Mouse (Mus musculus): ENCODE measurements at regions not wholly inside any gene's neighbourhood (a gene's known extent, or its start where the extent isn't known, plus 50 kb on each side); places are given as distances from the start of the nearest gene placed in this dataset.
A peak's percentile ranks its signal among the peaks of the same experiment; 100 is the strongest.

DNA sequence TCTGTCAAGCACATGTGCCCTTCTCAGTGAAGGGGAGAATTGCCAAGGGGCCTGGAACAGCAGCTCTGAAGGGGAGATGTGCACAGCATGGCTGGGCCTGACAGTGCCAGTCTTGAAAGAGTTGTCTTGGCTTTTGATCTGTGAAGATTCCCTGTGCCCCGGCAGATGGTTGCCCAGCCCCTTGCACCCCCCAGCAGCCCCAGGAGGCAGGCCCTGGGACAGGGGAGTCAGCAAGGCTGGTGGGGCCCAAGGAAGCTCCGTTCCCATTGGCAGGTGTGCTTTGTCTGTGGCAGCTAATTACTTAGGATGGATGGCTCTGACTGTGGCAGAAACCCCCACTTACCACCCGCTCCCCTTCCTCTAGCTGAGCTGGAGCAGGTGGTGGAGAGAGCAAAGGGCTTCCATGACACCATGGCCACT, 58.6 kb downstream of the Tspan17 start:
- no peak for DNase-seq (ENCODE audit: low spot score)
- Histone ChIP-seq H3K9me3 (no peaks in the 10 kb centered on the region), H3K27me3 (replicated peaks; ENCODE audit: low read depth, poor library complexity, severe bottlenecking) (no peaks in the 10 kb centered on the region), H3K36me3 (replicated peaks) (no peaks in the 10 kb centered on the region), H3K27ac (replicated peaks) (0 out of 2 replicates have a peak overlapping the region, but pooled peaks have one; percentile 19), H3K4me1 (peaks cover 14% of the 10 kb centered on the region), H3K4me3 (no peak overlapping the region)
- 55% methylated on average over 3 of the region's 3 CpGs for WGBS

DNA sequence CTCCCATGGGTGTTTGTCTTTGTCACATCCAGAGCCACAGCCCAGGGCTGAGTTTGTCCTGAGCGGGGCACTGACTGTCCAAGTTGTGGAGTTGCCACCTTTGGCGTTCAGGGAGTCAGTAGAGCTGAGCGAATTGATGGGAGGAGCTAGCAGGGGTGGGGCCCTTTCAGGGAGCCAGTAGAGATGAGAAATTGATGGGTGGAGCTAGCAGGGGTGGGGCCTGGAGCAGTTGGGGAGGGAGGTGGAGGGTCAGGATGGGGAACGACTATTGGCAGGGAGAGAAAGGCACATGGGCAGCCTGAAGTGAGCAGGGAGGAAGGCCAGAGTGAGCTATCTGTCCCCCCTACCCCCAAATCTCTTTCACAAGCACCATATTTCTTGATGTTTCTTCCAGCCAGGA, 62.0 kb downstream of the Tspan17 start:
- Histone ChIP-seq H3K27me3 (replicated peaks; ENCODE audit: low read depth, poor library complexity, severe bottlenecking) (0 out of 2 replicates have a peak, but pooled peaks cover 6% of the 10 kb centered on the region), H3K27ac (replicated peaks) (no peak overlapping the region), H3K4me1 (peaks cover 23% of the 10 kb centered on the region), H3K4me3 (no peak overlapping the region), H3K9me3 (no peaks in the 10 kb centered on the region), H3K36me3 (replicated peaks) (no peaks in the 10 kb centered on the region)
- no peak for DNase-seq (ENCODE audit: low spot score)
- WGBS = 66% methylated on average over 4 of the region's 4 CpGs

DNA sequence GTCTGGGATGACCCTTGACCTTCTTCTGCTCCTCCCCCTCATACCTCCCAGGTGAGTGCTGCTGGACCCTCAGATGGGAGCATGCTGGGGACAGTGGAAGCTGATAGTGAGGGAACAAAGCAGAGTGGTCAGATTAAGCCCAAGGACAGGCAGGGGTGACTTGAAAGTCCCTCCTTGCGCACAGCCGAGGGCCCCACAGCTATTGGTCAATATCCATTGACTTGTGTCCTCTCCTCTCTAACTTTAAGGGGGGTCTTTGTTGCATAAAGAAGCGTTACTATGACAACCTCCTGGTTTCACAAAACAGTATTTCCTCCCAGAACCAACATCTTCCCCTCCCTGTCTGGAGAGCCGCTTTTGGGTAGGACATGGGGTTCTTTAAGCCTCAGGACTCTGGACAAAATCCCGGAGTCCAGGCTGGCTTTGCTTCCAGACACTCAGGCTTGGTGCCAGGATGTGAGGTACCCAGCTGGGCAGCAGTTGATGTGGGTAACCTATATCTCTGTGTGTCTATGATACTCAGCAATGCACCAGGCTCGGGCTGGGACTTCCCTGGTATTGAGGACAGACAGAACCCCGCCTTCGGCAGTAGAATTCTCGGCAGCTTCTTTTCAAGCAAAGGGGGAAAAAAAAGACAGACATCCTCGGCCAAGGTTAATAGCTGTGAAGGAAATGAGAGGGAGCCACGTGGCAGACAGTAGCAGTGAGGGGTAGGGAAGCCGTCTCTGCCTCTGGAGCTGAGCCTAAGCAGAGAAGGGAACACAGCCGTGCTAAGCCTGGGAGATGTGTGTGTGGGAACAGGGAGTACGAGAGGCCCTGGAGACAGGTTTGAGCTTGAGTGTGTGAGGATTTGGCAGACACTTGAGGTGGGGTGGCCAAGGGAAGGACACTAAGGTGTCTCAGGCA, 66.4 kb downstream of the Tspan17 start:
- Histone ChIP-seq H3K27ac (replicated peaks) (no peak overlapping the region), H3K27me3 (replicated peaks; ENCODE audit: low read depth, poor library complexity, severe bottlenecking) (0 out of 2 replicates have a peak, but pooled peaks cover 6% of the 10 kb centered on the region), H3K4me3 (no peak overlapping the region), H3K9me3 (no peaks in the 10 kb centered on the region), H3K4me1 (peaks cover 12% of the 10 kb centered on the region), H3K36me3 (replicated peaks) (no peaks in the 10 kb centered on the region)
- no peak for DNase-seq (ENCODE audit: low spot score)
- WGBS = 55% methylated on average over 14 of the region's 14 CpGs

DNA sequence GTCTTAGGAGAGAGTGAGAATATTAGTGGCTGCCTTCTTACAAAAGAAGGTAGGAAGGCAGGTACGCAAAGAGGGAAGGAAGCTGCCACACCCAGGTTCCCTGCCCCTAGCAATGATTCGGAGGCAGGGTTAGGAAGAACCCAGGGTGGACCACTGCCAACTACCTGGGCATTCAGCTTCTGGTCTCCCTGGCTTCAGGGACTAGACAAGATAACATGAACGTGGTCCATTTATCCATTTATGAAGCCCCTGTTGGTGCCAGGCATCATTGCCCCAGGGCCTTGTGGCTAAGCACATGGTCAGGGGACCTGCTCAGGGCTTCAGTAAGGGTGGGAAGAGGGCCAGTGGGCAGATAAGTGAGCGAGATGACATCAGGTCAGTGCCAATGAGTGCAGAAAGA, 73.8 kb downstream of the Tspan17 start:
- Histone ChIP-seq H3K27ac (replicated peaks) (no peak overlapping the region), H3K9me3 (no peaks in the 10 kb centered on the region), H3K4me3 (no peak overlapping the region), H3K27me3 (replicated peaks; ENCODE audit: low read depth, poor library complexity, severe bottlenecking) (no peaks in the 10 kb centered on the region), H3K36me3 (replicated peaks) (no peaks in the 10 kb centered on the region), H3K4me1 (0 out of 2 replicates have a peak, but pooled peaks cover 3% of the 10 kb centered on the region)
- DNase-seq (ENCODE audit: low spot score) = no peak
- WGBS = 88% methylated on average over 4 of the region's 4 CpGs

DNA sequence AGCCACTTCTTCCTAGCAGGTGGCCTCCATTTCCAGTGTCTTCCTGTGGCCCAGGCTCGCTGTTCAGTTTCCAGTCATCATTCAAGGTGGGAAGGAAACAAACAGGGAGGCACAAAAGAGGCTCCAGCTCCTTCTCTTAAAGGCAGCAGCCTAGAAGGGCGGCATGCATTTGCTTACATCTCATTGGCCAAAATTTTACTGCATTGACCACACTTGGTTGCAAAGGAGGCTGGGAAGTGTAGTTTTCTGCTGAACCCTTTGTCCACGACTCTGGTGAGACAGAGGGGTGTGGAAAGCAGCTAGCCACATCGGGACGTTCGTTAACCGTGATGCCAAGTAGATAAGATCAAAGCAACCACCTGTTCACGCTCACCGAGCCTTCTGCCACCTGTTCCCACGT, 74.9 kb downstream of the Tspan17 start:
- H3K27ac ChIP-seq (replicated peaks) = no peak overlapping the region; the same call in 1 of the 2 replicates
- DNase-seq (ENCODE audit: low spot score) = no peak
- 0 out of 2 replicates have a peak, but pooled peaks cover 3% of the 10 kb centered on the region for H3K4me1 ChIP-seq
- H3K36me3 ChIP-seq (replicated peaks) = no peaks in the 10 kb centered on the region
- no peaks in the 10 kb centered on the region for H3K27me3 ChIP-seq (replicated peaks; ENCODE audit: low read depth, poor library complexity, severe bottlenecking)
- H3K4me3 ChIP-seq = no peak overlapping the region
- H3K9me3 ChIP-seq = no peaks in the 10 kb centered on the region
- 58% methylated on average over 10 of the region's 10 CpGs for WGBS

DNA sequence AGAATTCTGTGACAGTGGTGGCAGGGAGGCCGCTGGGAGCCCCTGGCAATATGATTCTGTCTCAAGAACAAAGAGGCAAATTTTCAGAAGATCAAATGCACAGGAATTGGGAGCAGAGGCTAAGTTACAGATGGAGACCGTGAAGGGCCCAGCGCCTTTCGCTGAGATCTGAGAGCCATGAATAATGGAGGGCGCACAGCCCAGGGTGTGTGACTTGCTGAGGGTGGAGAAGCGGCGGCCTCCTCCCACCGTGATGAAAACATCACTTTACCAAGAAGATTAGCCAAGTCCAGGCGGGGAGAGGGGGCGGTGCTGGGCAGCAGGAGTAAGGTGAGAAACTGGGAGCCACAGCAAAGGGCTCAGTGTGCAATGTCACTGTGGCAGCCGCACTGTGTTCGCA, 77.2 kb upstream of the Unc5a start:
- H3K4me1 ChIP-seq = peaks cover 22% of the 10 kb centered on the region
- H3K9me3 ChIP-seq = no peaks in the 10 kb centered on the region
- H3K4me3 ChIP-seq = no peak overlapping the region
- no peaks in the 10 kb centered on the region for H3K36me3 ChIP-seq (replicated peaks)
- no peak overlapping the region for H3K27ac ChIP-seq (replicated peaks)
- peaks cover 73% of the 10 kb centered on the region for H3K27me3 ChIP-seq (replicated peaks; ENCODE audit: low read depth, poor library complexity, severe bottlenecking)
- no peak for DNase-seq (ENCODE audit: low spot score)
- WGBS = 38% methylated on average over 12 of the region's 12 CpGs

DNA sequence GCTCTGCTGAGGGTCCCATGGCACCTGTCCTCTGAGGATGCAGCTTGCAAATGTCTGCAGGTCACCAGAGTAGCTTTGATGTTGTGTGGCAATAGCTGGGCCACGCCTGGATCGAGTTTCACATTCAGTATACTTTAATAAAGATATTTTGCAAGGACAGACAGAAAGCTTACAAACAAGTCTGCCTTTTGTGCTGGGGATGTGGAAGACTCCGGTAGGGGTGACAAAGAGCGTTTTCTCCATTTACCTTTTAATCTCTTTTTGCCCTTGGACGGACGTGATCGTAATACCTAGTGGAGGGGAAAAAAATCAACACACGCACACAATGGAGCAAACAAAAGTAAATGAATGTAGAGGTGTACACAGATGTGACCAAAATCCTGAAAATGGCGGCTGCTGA, 75.3 kb upstream of the Unc5a start:
- no peak for DNase-seq (ENCODE audit: low spot score)
- 54% methylated on average over 9 of the region's 9 CpGs for WGBS
- H3K9me3 ChIP-seq = no peaks in the 10 kb centered on the region
- peak overlapping the region; percentile 66; the same call in 1 of the 2 replicates for H3K27ac ChIP-seq (replicated peaks)
- H3K4me1 ChIP-seq = peaks cover 22% of the 10 kb centered on the region
- no peaks in the 10 kb centered on the region for H3K36me3 ChIP-seq (replicated peaks)
- H3K4me3 ChIP-seq = peak overlapping the region; percentile 46
- peaks cover 78% of the 10 kb centered on the region for H3K27me3 ChIP-seq (replicated peaks; ENCODE audit: low read depth, poor library complexity, severe bottlenecking)

DNA sequence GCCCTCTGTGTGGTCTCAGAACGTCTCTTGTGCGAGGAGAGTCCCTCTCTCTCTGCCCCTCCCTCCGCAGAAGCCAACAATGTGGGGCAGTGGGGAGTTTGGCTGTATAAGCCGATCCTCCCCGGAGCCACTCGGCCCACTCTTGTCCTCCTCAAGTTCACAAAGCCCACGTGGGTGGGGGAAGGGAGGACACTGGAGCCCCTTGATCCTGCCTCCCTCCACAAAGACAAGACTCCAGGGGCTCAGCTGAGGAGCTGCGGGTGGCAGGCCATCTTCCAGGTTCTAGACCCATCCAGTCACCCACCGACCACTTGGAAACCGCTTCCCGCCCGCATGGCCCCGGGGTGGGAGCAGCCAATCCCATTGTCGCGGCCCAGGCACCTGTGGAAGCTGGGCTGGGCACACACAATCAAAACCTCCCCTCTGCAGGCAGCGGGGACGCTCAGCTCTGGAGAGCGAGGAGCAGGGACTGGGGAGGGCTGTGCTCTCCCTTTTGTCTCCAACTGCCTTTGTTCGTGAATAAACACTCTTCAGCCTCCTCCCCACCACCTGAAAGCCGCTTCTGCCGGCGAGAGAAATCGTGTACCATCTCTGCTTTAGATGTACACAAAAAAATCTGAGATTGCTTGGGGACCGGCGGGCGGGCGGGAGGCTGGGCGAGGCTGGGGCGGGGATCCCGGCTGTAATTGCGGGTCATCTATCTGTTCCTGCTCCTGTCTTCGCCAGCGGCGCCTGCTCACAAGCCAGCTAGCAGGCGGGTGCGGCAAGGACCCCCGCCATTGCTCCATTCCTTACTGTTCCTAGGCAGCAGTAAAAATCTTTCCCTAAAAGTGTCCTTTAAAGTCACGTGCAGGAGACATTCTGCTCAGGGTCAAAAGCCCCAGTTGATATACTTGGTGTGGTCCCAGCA, 74.7 kb upstream of the Unc5a start:
- Histone ChIP-seq H3K36me3 (replicated peaks) (no peaks in the 10 kb centered on the region), H3K27ac (replicated peaks) (peak overlapping the region; percentile 66), H3K27me3 (replicated peaks; ENCODE audit: low read depth, poor library complexity, severe bottlenecking) (peaks cover 78% of the 10 kb centered on the region), H3K4me1 (peaks cover 22% of the 10 kb centered on the region), H3K9me3 (no peaks in the 10 kb centered on the region), H3K4me3 (peak overlapping the region; percentile 46)
- DNase-seq (ENCODE audit: low spot score) = peak; percentile 40
- WGBS = 1% methylated on average over 38 of the region's 38 CpGs

DNA sequence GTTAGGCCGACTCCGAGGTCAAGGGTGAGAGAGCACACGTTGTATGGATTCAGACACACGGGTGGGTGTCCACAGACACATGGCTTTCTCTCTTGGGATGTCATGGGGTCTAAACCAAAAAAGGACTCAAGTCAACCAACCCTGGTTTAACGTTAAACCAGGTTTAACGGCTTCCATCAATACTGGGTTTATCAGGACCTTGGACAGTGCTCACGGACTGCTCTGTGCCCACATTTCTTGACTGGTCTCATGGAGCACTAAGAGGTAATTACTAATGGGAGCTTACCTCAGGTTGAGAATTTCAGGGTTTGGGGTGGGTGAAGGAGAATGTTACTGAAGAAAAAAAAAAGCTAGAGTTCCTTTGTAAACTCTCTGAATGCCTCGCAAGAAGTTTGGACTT, 72.7 kb upstream of the Unc5a start:
- no peaks in the 10 kb centered on the region for H3K9me3 ChIP-seq
- H3K27ac ChIP-seq (replicated peaks) = no peak overlapping the region
- H3K27me3 ChIP-seq (replicated peaks; ENCODE audit: low read depth, poor library complexity, severe bottlenecking) = peaks cover 59% of the 10 kb centered on the region
- WGBS = 26% methylated on average over 8 of the region's 8 CpGs
- no peak overlapping the region for H3K4me3 ChIP-seq
- H3K36me3 ChIP-seq (replicated peaks) = no peaks in the 10 kb centered on the region
- peaks cover 22% of the 10 kb centered on the region for H3K4me1 ChIP-seq
- DNase-seq (ENCODE audit: low spot score) = peak; percentile 55

DNA sequence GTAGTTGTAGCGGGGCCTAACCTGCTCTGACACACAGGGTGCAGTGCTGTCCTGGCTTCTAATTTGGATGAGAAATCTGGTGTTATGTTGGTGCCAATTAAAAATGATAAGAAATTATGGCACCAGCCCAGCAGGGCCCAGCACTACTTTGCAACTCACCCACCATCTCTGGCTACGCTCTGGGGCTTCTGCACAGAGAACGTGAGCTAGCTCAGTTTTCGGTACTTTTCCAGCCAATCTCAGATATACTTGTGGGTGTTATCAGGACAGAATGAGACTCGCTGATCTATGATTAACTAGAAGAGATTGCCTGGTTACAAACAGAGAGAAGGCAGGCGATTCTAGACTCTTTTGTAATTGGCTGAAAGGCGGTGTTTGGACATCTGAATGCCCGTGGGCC, 71.6 kb upstream of the Unc5a start:
- no peaks in the 10 kb centered on the region for H3K36me3 ChIP-seq (replicated peaks)
- H3K4me1 ChIP-seq = peaks cover 16% of the 10 kb centered on the region
- no peak for DNase-seq (ENCODE audit: low spot score)
- 85% methylated on average over 8 of the region's 8 CpGs for WGBS
- no peaks in the 10 kb centered on the region for H3K9me3 ChIP-seq
- no peak overlapping the region for H3K4me3 ChIP-seq
- no peak overlapping the region for H3K27ac ChIP-seq (replicated peaks)
- peaks cover 48% of the 10 kb centered on the region for H3K27me3 ChIP-seq (replicated peaks; ENCODE audit: low read depth, poor library complexity, severe bottlenecking)

DNA sequence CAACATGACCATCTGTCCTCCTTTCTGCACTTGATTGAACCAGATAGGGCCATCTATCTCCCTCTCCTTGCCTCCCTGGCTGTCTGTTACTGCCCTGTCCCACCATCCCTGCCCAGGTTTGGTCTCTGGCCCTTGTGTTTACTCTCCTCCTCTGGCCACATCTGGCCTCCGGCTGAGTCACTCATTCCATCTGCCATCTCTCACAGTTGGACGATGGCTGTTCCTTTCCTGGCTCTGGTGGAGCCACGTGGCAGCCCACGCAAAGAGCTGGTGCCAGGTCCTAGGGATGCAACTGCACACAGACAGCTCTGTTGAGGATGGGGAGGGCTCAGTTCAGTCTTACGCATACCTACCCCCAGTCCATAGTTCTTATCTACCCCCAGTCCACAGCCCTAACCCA, 69.9 kb upstream of the Unc5a start:
- Histone ChIP-seq H3K27ac (replicated peaks) (no peak overlapping the region), H3K9me3 (no peaks in the 10 kb centered on the region), H3K36me3 (replicated peaks) (no peaks in the 10 kb centered on the region), H3K4me3 (no peak overlapping the region), H3K27me3 (replicated peaks; ENCODE audit: low read depth, poor library complexity, severe bottlenecking) (peaks cover 44% of the 10 kb centered on the region), H3K4me1 (peaks cover 16% of the 10 kb centered on the region)
- DNase-seq (ENCODE audit: low spot score) = no peak
- 79% methylated on average over 5 of the region's 5 CpGs for WGBS

DNA sequence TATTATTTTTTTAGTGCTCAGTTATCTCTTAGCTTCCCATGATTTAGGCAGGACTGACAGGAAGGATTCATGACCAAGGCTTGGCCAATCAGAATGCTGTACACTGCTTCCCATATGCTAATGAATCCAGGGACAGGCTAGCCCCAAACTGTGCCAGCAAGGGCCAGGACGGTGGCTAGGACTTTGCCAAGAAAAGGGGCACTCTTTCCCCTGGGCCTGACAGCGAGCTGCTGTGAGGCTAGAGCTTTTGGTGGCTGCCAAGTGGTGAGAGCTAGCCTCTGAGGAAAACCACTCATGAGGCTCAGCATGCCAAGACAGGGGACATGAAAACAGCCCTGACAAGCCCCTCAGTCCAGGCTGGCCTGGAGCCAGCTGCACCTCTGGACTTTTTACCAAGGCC, 69.0 kb upstream of the Unc5a start:
- H3K4me1 ChIP-seq = peaks cover 16% of the 10 kb centered on the region
- peaks cover 37% of the 10 kb centered on the region for H3K27me3 ChIP-seq (replicated peaks; ENCODE audit: low read depth, poor library complexity, severe bottlenecking)
- no peak overlapping the region for H3K4me3 ChIP-seq
- H3K36me3 ChIP-seq (replicated peaks) = no peaks in the 10 kb centered on the region
- H3K27ac ChIP-seq (replicated peaks) = no peak overlapping the region
- no peak for DNase-seq (ENCODE audit: low spot score)
- H3K9me3 ChIP-seq = no peaks in the 10 kb centered on the region
- 67% methylated on average over 2 of the region's 2 CpGs for WGBS
